Mouse (Mus musculus): Measurements from ENCODE around the gene Ptpru. TPM values are rescaled to one million over a fixed set of nuclear protein-coding genes. Genes with fewer than 3 reads are reported as not detected.

The Ptpru gene
- polyA plus RNA-seq, 1 experiment: 0.55 TPM

DNA sequence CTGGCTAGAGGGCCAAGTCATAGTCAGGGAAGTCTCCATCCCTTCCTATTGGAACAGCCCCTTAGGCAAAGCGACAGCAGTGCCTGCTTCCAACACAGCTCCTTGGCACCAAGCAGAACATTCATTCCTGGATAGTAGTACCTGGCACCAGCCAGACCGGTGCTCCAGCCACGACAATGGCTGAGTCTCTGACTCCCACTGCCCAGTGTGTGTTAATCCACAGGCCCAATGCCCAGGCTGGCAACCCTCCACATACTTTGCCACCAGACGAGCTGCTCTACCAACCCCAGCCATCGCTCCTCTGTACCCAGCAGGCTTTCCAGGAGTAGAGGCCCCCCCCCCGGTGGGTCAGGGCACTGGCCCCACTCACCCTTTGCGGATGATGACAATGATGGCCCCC is 40.6 kb downstream of the Ptpru start:
- Histone ChIP-seq H3K4me1 (ENCODE audit: control insufficient read depth, insufficient read depth, low read length) (no peaks in the 10 kb centered on the region), H3K4me3 (ENCODE audit: insufficient read depth, low read length) (no peak overlapping the region), H3K27ac (ENCODE audit: insufficient read depth, low read depth, low read length) (no peak overlapping the region)

DNA sequence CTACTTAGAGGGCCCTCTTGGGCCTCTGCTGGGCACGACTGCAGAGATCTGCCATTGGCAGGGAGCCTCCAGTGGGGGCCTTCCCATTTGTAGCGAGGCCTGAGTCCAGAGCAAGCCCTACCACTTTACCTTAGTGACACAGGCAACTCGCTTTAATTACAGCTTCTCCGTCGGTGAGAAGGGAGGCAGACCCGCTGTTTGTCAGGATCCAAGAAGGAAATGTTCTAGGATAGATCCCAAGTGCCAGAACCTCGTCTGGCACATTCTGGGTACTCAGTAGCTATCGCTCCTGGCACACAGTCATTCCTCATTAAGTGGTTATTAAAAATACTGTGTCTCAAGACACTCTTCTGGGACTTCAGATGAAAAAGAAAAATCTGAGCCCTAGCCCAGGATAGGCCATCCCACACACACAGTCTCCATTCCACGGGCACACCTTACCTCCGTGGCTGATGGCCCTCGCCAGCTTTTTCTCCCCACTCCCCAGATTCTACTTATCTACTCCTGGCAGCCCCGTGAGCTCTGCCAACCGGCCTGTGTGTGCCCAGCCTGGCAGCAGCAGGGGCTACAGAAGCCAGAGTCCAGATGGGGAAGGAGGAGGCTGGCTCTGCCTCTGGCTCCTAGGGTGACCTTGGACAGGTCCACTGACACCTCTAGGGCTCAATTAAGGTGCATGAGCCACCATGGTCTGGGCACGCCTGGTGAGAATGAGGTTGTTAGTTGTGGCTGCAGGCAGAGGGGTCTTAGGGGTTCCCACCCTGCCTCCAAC is 41.6 kb downstream of the Ptpru start:
- no peaks in the 10 kb centered on the region for H3K4me1 ChIP-seq (ENCODE audit: control insufficient read depth, insufficient read depth, low read length)
- TF ChIP-seq CTCF (IDR thresholded peaks at IDR 0.05; ENCODE audit: low read depth, low read length) (no peak), POLR2A (IDR thresholded peaks at IDR 0.05; ENCODE audit: borderline replicate concordance, low read depth, low read length) (no peak)
- no peak overlapping the region for H3K4me3 ChIP-seq (ENCODE audit: insufficient read depth, low read length)
- H3K27ac ChIP-seq (ENCODE audit: insufficient read depth, low read depth, low read length): no peak overlapping the region

More for the DNA sequence above, 40.6 kb downstream of the Ptpru start:
- TF ChIP-seq CTCF (IDR thresholded peaks at IDR 0.05; ENCODE audit: low read depth, low read length) (no peak), POLR2A (IDR thresholded peaks at IDR 0.05; ENCODE audit: borderline replicate concordance, low read depth, low read length) (no peak)

DNA sequence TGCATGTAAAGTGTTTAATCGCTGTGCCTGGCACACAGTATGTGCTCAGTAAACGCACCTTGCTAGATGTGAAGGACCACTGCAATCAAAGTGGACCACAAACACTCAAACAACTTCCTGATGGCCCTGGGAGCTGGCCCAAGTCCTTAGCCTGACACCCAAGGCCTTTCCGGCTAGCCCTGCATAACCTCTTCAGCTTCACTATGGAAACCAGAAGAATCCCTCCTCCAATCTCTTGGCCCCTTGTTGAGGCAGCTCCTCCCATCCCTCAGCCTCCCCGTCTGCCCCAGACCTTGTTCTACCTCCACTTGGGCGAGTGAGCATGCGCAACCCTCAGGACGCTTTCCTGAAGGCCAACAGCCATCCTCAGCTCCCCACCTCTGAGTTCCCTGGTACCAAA is 51.3 kb downstream of the Ptpru start:
- Histone ChIP-seq H3K4me1 (ENCODE audit: control insufficient read depth, insufficient read depth, low read length) (no peaks in the 10 kb centered on the region), H3K4me3 (ENCODE audit: insufficient read depth, low read length) (no peak overlapping the region), H3K27ac (ENCODE audit: insufficient read depth, low read depth, low read length) (no peak overlapping the region)
- TF ChIP-seq CTCF (IDR thresholded peaks at IDR 0.05; ENCODE audit: low read depth, low read length): no peak
- no peak for TF ChIP-seq POLR2A (IDR thresholded peaks at IDR 0.05; ENCODE audit: borderline replicate concordance, low read depth, low read length)

DNA sequence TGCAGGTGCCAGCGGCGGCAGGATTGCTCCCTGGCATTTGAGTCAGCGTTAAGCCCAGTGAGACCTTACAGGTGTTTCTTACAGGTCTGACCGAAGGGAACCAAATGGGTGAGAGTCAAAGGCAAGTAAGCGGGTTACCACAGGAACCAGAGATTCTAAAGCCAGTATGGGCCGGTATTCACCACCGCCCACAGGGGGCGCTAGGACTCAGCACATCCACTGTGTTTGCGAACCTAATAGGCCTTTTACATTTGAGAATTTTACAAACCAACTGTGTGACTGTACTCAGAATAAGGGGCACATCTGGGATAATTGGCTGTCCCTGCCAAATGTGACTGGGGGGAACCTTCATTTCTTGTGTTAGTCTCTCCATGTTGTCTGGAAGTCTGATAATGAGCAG is 54.1 kb downstream of the Ptpru start:
- Histone ChIP-seq H3K4me1 (ENCODE audit: control insufficient read depth, insufficient read depth, low read length) (no peaks in the 10 kb centered on the region), H3K27ac (ENCODE audit: insufficient read depth, low read depth, low read length) (no peak overlapping the region), H3K4me3 (ENCODE audit: insufficient read depth, low read length) (no peak overlapping the region)
- TF ChIP-seq CTCF (IDR thresholded peaks at IDR 0.05; ENCODE audit: low read depth, low read length): peak; percentile 80
- TF ChIP-seq POLR2A (IDR thresholded peaks at IDR 0.05; ENCODE audit: borderline replicate concordance, low read depth, low read length): no peak

GRCm38 (mm10) chr4:131781023-131781422 is 57.1 kb downstream of the Ptpru start:
- no peaks in the 10 kb centered on the region for H3K4me1 ChIP-seq (ENCODE audit: control insufficient read depth, insufficient read depth, low read length)
- no peak for TF ChIP-seq CTCF (IDR thresholded peaks at IDR 0.05; ENCODE audit: low read depth, low read length)
- no peak for TF ChIP-seq POLR2A (IDR thresholded peaks at IDR 0.05; ENCODE audit: borderline replicate concordance, low read depth, low read length)
- no peak overlapping the region for H3K4me3 ChIP-seq (ENCODE audit: insufficient read depth, low read length)
- no peak overlapping the region for H3K27ac ChIP-seq (ENCODE audit: insufficient read depth, low read depth, low read length)

GRCm38 (mm10) chr4:131778616-131779275 is 59.3 kb downstream of the Ptpru start:
- Histone ChIP-seq H3K27ac (ENCODE audit: insufficient read depth, low read depth, low read length) (no peak overlapping the region), H3K4me1 (ENCODE audit: control insufficient read depth, insufficient read depth, low read length) (no peaks in the 10 kb centered on the region), H3K4me3 (ENCODE audit: insufficient read depth, low read length) (no peak overlapping the region)
- no peak for TF ChIP-seq POLR2A (IDR thresholded peaks at IDR 0.05; ENCODE audit: borderline replicate concordance, low read depth, low read length)
- no peak for TF ChIP-seq CTCF (IDR thresholded peaks at IDR 0.05; ENCODE audit: low read depth, low read length)

- no peak for TF ChIP-seq POLR2A (IDR thresholded peaks at IDR 0.05; ENCODE audit: borderline replicate concordance, low read depth, low read length)
- TF ChIP-seq CTCF (IDR thresholded peaks at IDR 0.05; ENCODE audit: low read depth, low read length): no peak
- H3K27ac ChIP-seq (ENCODE audit: insufficient read depth, low read depth, low read length): no peak overlapping the region
- H3K4me1 ChIP-seq (ENCODE audit: control insufficient read depth, insufficient read depth, low read length): no peaks in the 10 kb centered on the region
- H3K4me3 ChIP-seq (ENCODE audit: insufficient read depth, low read length): no peak overlapping the region
Measured at GRCm38 (mm10) chr4:131771384-131771783, 66.7 kb downstream of the Ptpru start.

- H3K4me1 ChIP-seq (ENCODE audit: control insufficient read depth, insufficient read depth, low read length): no peaks in the 10 kb centered on the region
- TF ChIP-seq CTCF (IDR thresholded peaks at IDR 0.05; ENCODE audit: low read depth, low read length): no peak
- no peak overlapping the region for H3K27ac ChIP-seq (ENCODE audit: insufficient read depth, low read depth, low read length)
- no peak overlapping the region for H3K4me3 ChIP-seq (ENCODE audit: insufficient read depth, low read length)
Measured at GRCm38 (mm10) chr4:131763911-131764310, 74.2 kb downstream of the Ptpru start.

GRCm38 (mm10) chr4:131763479-131763878 is 74.6 kb downstream of the Ptpru start:
- no peak overlapping the region for H3K4me3 ChIP-seq (ENCODE audit: insufficient read depth, low read length)
- H3K27ac ChIP-seq (ENCODE audit: insufficient read depth, low read depth, low read length): no peak overlapping the region
- no peaks in the 10 kb centered on the region for H3K4me1 ChIP-seq (ENCODE audit: control insufficient read depth, insufficient read depth, low read length)
- TF ChIP-seq CTCF (IDR thresholded peaks at IDR 0.05; ENCODE audit: low read depth, low read length): 0 out of 2 replicates have a peak, but pooled peaks have one; percentile 32
- no peak for TF ChIP-seq POLR2A (IDR thresholded peaks at IDR 0.05; ENCODE audit: borderline replicate concordance, low read depth, low read length)

DNA sequence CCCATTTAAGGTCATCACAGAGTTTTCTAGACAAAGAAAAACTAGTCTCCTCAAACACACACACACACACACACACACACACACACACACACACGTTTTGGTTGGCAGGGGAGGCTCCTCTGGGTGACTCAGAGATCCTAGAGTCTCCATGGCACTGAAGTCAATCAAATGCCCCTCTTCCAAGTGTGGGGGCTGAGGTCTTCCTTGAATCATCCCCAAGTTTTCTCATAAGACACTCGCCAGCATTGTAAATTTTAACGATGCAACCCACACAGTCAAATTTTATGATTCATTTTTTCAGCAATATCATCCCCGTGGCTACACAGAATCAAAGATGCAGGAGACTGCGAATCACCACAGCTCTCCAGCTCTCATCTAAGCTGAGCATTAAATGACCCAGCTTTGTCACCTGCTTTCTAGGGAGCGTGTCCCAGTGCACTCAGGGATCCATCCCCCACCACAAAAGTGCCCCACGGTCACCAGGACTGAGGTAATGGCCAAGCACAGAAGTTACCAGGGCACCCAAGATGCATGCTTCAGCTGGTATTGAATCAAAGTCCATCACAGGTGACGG is 75.8 kb downstream of the Ptpru start:
- no peaks in the 10 kb centered on the region for H3K4me1 ChIP-seq (ENCODE audit: control insufficient read depth, insufficient read depth, low read length)
- no peak overlapping the region for H3K4me3 ChIP-seq (ENCODE audit: insufficient read depth, low read length)
- no peak overlapping the region for H3K27ac ChIP-seq (ENCODE audit: insufficient read depth, low read depth, low read length)
- no peak for TF ChIP-seq POLR2A (IDR thresholded peaks at IDR 0.05; ENCODE audit: borderline replicate concordance, low read depth, low read length)
- no peak for TF ChIP-seq CTCF (IDR thresholded peaks at IDR 0.05; ENCODE audit: low read depth, low read length)

All from bone marrow macrophage, adult 2 months (primary cell).